8 mouse cellular contexts compared by ENCODE assay signal in the genomic region with DNA sequence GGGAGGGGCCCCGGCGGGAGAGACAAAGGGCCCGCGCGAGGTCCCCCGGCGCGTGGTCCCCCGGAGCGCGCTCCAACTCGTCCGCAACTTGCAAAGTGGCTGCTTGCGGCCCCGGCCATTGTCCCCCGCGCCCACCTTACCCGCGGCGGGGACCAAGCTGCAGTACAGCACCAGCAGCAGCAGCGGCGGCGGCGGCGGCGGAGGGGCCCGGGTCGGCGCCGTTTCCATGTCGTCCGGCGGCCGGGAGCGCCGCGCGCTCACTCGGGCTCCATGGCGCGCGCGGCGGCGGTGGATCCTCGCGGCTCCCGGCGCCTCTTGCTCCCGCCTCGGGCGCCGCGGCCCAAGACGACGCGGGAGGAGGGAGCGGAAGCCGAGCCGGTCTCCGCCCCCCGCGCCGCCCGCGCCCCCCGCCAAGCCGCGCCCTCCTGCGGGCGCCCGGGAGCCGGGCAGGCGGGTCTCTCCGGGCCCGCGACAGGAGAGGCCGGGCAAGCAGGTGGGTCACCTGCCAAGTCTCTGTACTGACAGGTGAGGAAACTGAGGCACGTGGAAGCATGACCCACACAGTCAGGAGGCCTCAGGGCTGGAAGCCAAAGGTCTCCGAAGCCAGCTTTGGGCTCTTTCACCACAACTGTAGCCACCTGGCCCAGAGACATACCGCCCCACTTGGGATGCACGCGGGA. TPM values are rescaled to one million over a fixed set of nuclear protein-coding genes. Genes with fewer than 3 reads are reported as not detected.
DNase-seq lines count a peak whose midpoint lies in the region; ATAC-seq lines count a peak whose summit lies in the region.

A gene (minus strand): TSS at position 350 of the 680 bp plus-strand sequence.

- ATAC-seq in heart, embryonic 11.5 days (replicated peaks; ENCODE audit: insufficient number of reproducible peaks, low FRiP score, low TSS enrichment) = no peak; the same call in 1 of the 2 replicates
- peak; percentile 69 for ATAC-seq in kidney, embryonic 16.5 days (ENCODE audit: low FRiP score, low TSS enrichment)
- ATAC-seq in stomach, embryonic 14.5 days (ENCODE audit: insufficient number of reproducible peaks, insufficient read depth, low FRiP score, low read depth) = peak; percentile 30; the same call in 1 of the 2 replicates

- H3K9me3 ChIP-seq in embryonic facial prominence, embryonic 10.5 days = no peaks in the 10 kb centered on the region
- no peaks in the 10 kb centered on the region for H3K9me3 ChIP-seq in heart, embryonic 11.5 days (replicated peaks; ENCODE audit: control insufficient read depth, low read length)
- H3K9me3 ChIP-seq in kidney, embryonic 16.5 days (ENCODE audit: low read length) = no peaks in the 10 kb centered on the region
- H3K9me3 ChIP-seq in stomach, embryonic 14.5 days (ENCODE audit: control insufficient read depth, low read depth, low read length) = no peaks in the 10 kb centered on the region

- no peaks in the 10 kb centered on the region for H3K27me3 ChIP-seq in embryonic facial prominence, embryonic 10.5 days (replicated peaks; ENCODE audit: low read depth, poor library complexity, severe bottlenecking)
- H3K27me3 ChIP-seq in heart, embryonic 11.5 days (ENCODE audit: control insufficient read depth, insufficient read depth, low read length) = no peaks in the 10 kb centered on the region
- no peaks in the 10 kb centered on the region for H3K27me3 ChIP-seq in kidney, embryonic 16.5 days (ENCODE audit: insufficient read depth, low read length)
- H3K27me3 ChIP-seq in stomach, embryonic 14.5 days (ENCODE audit: control insufficient read depth, insufficient read depth, low read length) = no peaks in the 10 kb centered on the region

- peak within 1 kb of the TSS; percentile 96 for H3K4me2 ChIP-seq in heart, embryonic 11.5 days
- peak within 1 kb of the TSS; percentile 66 for H3K4me2 ChIP-seq in kidney, embryonic 16.5 days (replicated peaks; ENCODE audit: low read depth, low read length)
- peak within 1 kb of the TSS; percentile 97 for H3K4me2 ChIP-seq in stomach, embryonic 14.5 days (replicated peaks; ENCODE audit: low read depth, low read length)

- H3K4me3 ChIP-seq in embryonic facial prominence, embryonic 10.5 days = peak within 1 kb of the TSS; percentile 95
- H3K4me3 ChIP-seq in heart, embryonic 11.5 days (ENCODE audit: low read depth, low read length) = peak within 1 kb of the TSS; percentile 93
- peak within 1 kb of the TSS; percentile 94 for H3K4me3 ChIP-seq in kidney, embryonic 16.5 days (ENCODE audit: low read length)
- peak within 1 kb of the TSS; percentile 97 for H3K4me3 ChIP-seq in stomach, embryonic 14.5 days (ENCODE audit: low read depth, low read length)

- H3K9ac ChIP-seq in heart, embryonic 11.5 days (ENCODE audit: low read depth, low read length) = peak within 1 kb of the TSS; percentile 94
- peak within 1 kb of the TSS; percentile 96 for H3K9ac ChIP-seq in kidney, embryonic 16.5 days (replicated peaks; ENCODE audit: low read length)
- H3K9ac ChIP-seq in stomach, embryonic 14.5 days (replicated peaks; ENCODE audit: low read depth, low read length) = peak within 1 kb of the TSS; percentile 98

- peak; percentile 45 for DNase-seq in right cerebral cortex, postnatal 14 days
- DNase-seq in right cerebral cortex, adult 2 months (ENCODE audit: low spot score in 2 of 2) = no peak
- peak; percentile 74 for DNase-seq in embryonic facial prominence, embryonic 10.5 days (ENCODE audit: low spot score)
- peak; percentile 69 for DNase-seq in lung, postnatal 25 days (ENCODE audit: low spot score)
- DNase-seq in frontal cortex, postnatal 14 days (ENCODE audit: low spot score in 2 of 2) = no peak

- H3K27ac ChIP-seq in embryonic facial prominence, embryonic 10.5 days (replicated peaks) = peak within 1 kb of the TSS; percentile 96
- peak within 1 kb of the TSS; percentile 78 for H3K27ac ChIP-seq in heart, embryonic 11.5 days (ENCODE audit: low read depth, low read length)
- peak within 1 kb of the TSS; percentile 87 for H3K27ac ChIP-seq in kidney, embryonic 16.5 days (ENCODE audit: low read length)
- peak within 1 kb of the TSS; percentile 88 for H3K27ac ChIP-seq in stomach, embryonic 14.5 days (ENCODE audit: low read length)

- H3K36me3 ChIP-seq in embryonic facial prominence, embryonic 10.5 days (replicated peaks) = no peaks in the 10 kb centered on the region; the same call in 1 of the 2 replicates
- H3K36me3 ChIP-seq in heart, embryonic 11.5 days (ENCODE audit: control insufficient read depth, insufficient read depth, low read length) = no peaks in the 10 kb centered on the region
- H3K36me3 ChIP-seq in kidney, embryonic 16.5 days (ENCODE audit: insufficient read depth, low read length) = no peaks in the 10 kb centered on the region
- no peaks in the 10 kb centered on the region for H3K36me3 ChIP-seq in stomach, embryonic 14.5 days (ENCODE audit: control insufficient read depth, insufficient read depth, low read length)

- under 1% methylated on average over 83 of the region's 83 CpGs for WGBS in embryonic facial prominence, embryonic 10.5 days
- under 1% methylated on average over 54 of the region's 83 CpGs for WGBS in heart, embryonic 11.5 days (ENCODE audit: insufficient replicate concordance)
- WGBS in kidney, embryonic 16.5 days = under 1% methylated on average over 80 of the region's 83 CpGs
- under 1% methylated on average over 79 of the region's 83 CpGs for WGBS in stomach, embryonic 14.5 days

- H3K4me1 ChIP-seq in embryonic facial prominence, embryonic 10.5 days = peaks cover 58% of the 10 kb centered on the region
- H3K4me1 ChIP-seq in heart, embryonic 11.5 days (ENCODE audit: control insufficient read depth, insufficient read depth, low read length) = peaks cover 12% of the 10 kb centered on the region
- H3K4me1 ChIP-seq in kidney, embryonic 16.5 days (ENCODE audit: insufficient read depth, low read length) = peaks cover 56% of the 10 kb centered on the region
- H3K4me1 ChIP-seq in stomach, embryonic 14.5 days (ENCODE audit: control insufficient read depth, insufficient read depth, low read length) = peaks cover 48% of the 10 kb centered on the region

RNA-seq across cellular contexts. Expression of the gene that starts here (rescaled TPM):
- 5.5 and 5.6 TPM in 2 replicates for polyA plus RNA-seq in embryonic facial prominence, embryonic 10.5 days (2016; fragmentation: Nextera tagmentation; extraction: Ambion mirVana)
- 4.6 and 5.3 TPM in 2 replicates for polyA plus RNA-seq in heart, embryonic 11.5 days (2014; fragmentation: Nextera tagmentation; extraction: Ambion mirVana)
- 7.0 TPM in 2 replicates for polyA plus RNA-seq in kidney, embryonic 16.5 days (2015; fragmentation: Nextera tagmentation; extraction: Ambion mirVana)
- 10.3 and 11.3 TPM in 2 replicates for polyA plus RNA-seq in stomach, embryonic 14.5 days (2014; fragmentation: Nextera tagmentation; extraction: Ambion mirVana)

Comparison
In these comparisons a context has a peak if more than half of its experiments do, and no peak if none do; other contexts are left out.
1. DNase-seq: peak in right cerebral cortex, postnatal 14 days (single experiment), embryonic facial prominence, embryonic 10.5 days (single experiment) and lung, postnatal 25 days (single experiment); none in right cerebral cortex, adult 2 months (0 of 2) and frontal cortex, postnatal 14 days (0 of 2).
2. Peak in every context shown above with its lines, with median percentiles within 50 percentile points of each other: H3K27ac ChIP-seq, H3K4me3 ChIP-seq, H3K4me2 ChIP-seq and H3K9ac ChIP-seq.